Mouse (Mus musculus) forebrain, embryonic 12.5 days (tissue): ENCODE data around the gene Cfap20. TPM values are rescaled to one million over a fixed set of nuclear protein-coding genes. Genes with fewer than 3 reads are reported as not detected.

Experiments used
- ATAC-seq: fragments of 200-750 bp; cut with Nextera tagmentation; 2 replicates; pipeline ENCODE4 v1.8.0; 2017; ENCODE audit warnings: moderate TSS enrichment; ENCODE audit not compliant: low FRiP score
- H3K27ac ChIP-seq: fragments of 300-500 bp; sonication (generic); 2 replicates; pipeline ENCODE4 v1.5.1; 2016; ENCODE audit warnings: mild to moderate bottlenecking
- H3K27me3 ChIP-seq: fragments of 300-500 bp; sonication (generic); 2 replicates; pipeline ENCODE4 v1.6.1; 2016; ENCODE audit warnings: mild to moderate bottlenecking
- H3K36me3 ChIP-seq: fragments of 300-500 bp; sonication (generic); replicated peaks from 2 replicates; pipeline ENCODE4 v1.6.1; 2016; ENCODE audit warnings: mild to moderate bottlenecking
- H3K4me1 ChIP-seq: fragments of 300-500 bp; sonication (generic); 2 replicates; pipeline ENCODE4 v1.6.1; 2016
- H3K4me2 ChIP-seq: fragments of 300-500 bp; sonication (generic); 2 replicates; pipeline ENCODE4 v1.6.1; 2016; ENCODE audit warnings: mild to moderate bottlenecking, moderate library complexity
- H3K4me3 ChIP-seq: fragments of 300-500 bp; sonication (generic); replicated peaks from 2 replicates; pipeline ENCODE4 v1.5.1; 2016; ENCODE audit warnings: mild to moderate bottlenecking
- H3K9ac ChIP-seq: fragments of 300-500 bp; sonication (generic); 2 replicates; pipeline ENCODE4 v1.6.1; 2016; ENCODE audit warnings: mild to moderate bottlenecking
- H3K9me3 ChIP-seq: fragments of 300-500 bp; sonication (generic); 2 replicates; pipeline ENCODE4 v1.6.1; 2016
- WGBS: fragments of 180-500 bp; shearing (Covaris S2); methylation state at CpG from one replicate; pipeline ENCODE4 v1.1.7; 2016; 5-methylcytosine and 5-hydroxymethylcytosine counted together
- polyA plus RNA-seq: library from polyadenylated mRNA; unstranded; fragments of >200 nt; fragmentation: Nextera tagmentation; extraction: Ambion mirVana; gene quantifications from 2 replicates; pipeline ENCODE4 v1.2.1, GENCODE M21; 2016

The Cfap20 gene
- polyA plus RNA-seq, 1 experiment from 2014 or later = 140 TPM

GRCm38 (mm10) chr8:95435930-95436329 lies 1.3 kb upstream of the Cfap20 start:
- H3K27ac ChIP-seq = no peak overlapping the region
- H3K4me1 ChIP-seq = peaks cover 30% of the 10 kb centered on the region
- no peak overlapping the region for H3K9ac ChIP-seq
- no peak overlapping the region for H3K4me3 ChIP-seq
- H3K9me3 ChIP-seq = no peaks in the 10 kb centered on the region
- H3K4me2 ChIP-seq = no peak overlapping the region
- WGBS = 84% methylated on average over 3 of the region's 3 CpGs
- H3K27me3 ChIP-seq = no peaks in the 10 kb centered on the region
- ATAC-seq = no peak
- no peaks in the 10 kb centered on the region for H3K36me3 ChIP-seq

- ATAC-seq = no peak
- H3K4me3 ChIP-seq = peak overlapping the region; percentile 69
- no peaks in the 10 kb centered on the region for H3K36me3 ChIP-seq
- H3K27ac ChIP-seq = no peak overlapping the region; the same call in 1 of the 2 replicates
- no peaks in the 10 kb centered on the region for H3K9me3 ChIP-seq
- no peaks in the 10 kb centered on the region for H3K27me3 ChIP-seq
- no peak overlapping the region for H3K4me2 ChIP-seq
- no peak overlapping the region for H3K9ac ChIP-seq
- WGBS = 90% methylated on average over 9 of the region's 9 CpGs
- peaks cover 35% of the 10 kb centered on the region for H3K4me1 ChIP-seq
Observed at GRCm38 (mm10) chr8:95435471-95435870, 802 bp upstream of the Cfap20 start.

- peak overlapping the region; percentile 91 for H3K4me2 ChIP-seq
- peak; percentile 34 for ATAC-seq
- peaks cover 47% of the 10 kb centered on the region for H3K4me1 ChIP-seq
- peak overlapping the region; percentile 87 for H3K27ac ChIP-seq
- H3K9me3 ChIP-seq = no peaks in the 10 kb centered on the region
- WGBS = under 1% methylated on average over 25 of the region's 25 CpGs
- peak overlapping the region; percentile 80 for H3K9ac ChIP-seq
- H3K4me3 ChIP-seq = peak overlapping the region; percentile 69
- no peaks in the 10 kb centered on the region for H3K36me3 ChIP-seq
- H3K27me3 ChIP-seq = no peaks in the 10 kb centered on the region
Observed at GRCm38 (mm10) chr8:95434233-95434632, 436 bp downstream of the Cfap20 start.

GRCm38 (mm10) chr8:95433124-95433523 lies 1.5 kb downstream of the Cfap20 start:
- no peaks in the 10 kb centered on the region for H3K27me3 ChIP-seq
- H3K4me1 ChIP-seq = peaks cover 58% of the 10 kb centered on the region
- H3K27ac ChIP-seq = no peak overlapping the region
- peak overlapping the region; percentile 80 for H3K9ac ChIP-seq
- ATAC-seq = no peak
- peak overlapping the region; percentile 69 for H3K4me3 ChIP-seq
- no peaks in the 10 kb centered on the region for H3K9me3 ChIP-seq
- WGBS = 66% methylated on average over 4 of the region's 4 CpGs
- no peaks in the 10 kb centered on the region for H3K36me3 ChIP-seq
- peak overlapping the region; percentile 91 for H3K4me2 ChIP-seq

GRCm38 (mm10) chr8:95432471-95432870 lies 2.2 kb downstream of the Cfap20 start:
- ATAC-seq = no peak
- Histone ChIP-seq H3K4me3 (no peak overlapping the region), H3K9ac (peak overlapping the region; percentile 80; the same call in 1 of the 2 replicates), H3K36me3 (no peaks in the 10 kb centered on the region), H3K27me3 (no peaks in the 10 kb centered on the region), H3K4me1 (peaks cover 65% of the 10 kb centered on the region), H3K27ac (no peak overlapping the region), H3K4me2 (peak overlapping the region; percentile 91), H3K9me3 (no peaks in the 10 kb centered on the region)
- WGBS = 88% methylated on average over 3 of the region's 3 CpGs

GRCm38 (mm10) chr8:95429945-95430344 lies 4.7 kb downstream of the Cfap20 start:
- Histone ChIP-seq H3K9me3 (no peaks in the 10 kb centered on the region), H3K4me3 (no peak overlapping the region), H3K36me3 (no peaks in the 10 kb centered on the region), H3K27me3 (no peaks in the 10 kb centered on the region), H3K9ac (peak overlapping the region; percentile 33; the same call in 1 of the 2 replicates), H3K4me2 (peak overlapping the region; percentile 44), H3K4me1 (peaks cover 82% of the 10 kb centered on the region), H3K27ac (peak overlapping the region; percentile 87)
- WGBS = 4% methylated on average over 3 of the region's 3 CpGs
- ATAC-seq = peak; percentile 27

GRCm38 (mm10) chr8:95427594-95428535 lies 6.8 kb downstream of the Cfap20 start:
- H3K27me3 ChIP-seq = no peaks in the 10 kb centered on the region
- H3K4me3 ChIP-seq = 0 out of 2 replicates have a peak overlapping the region, but pooled peaks have one; percentile 5
- H3K9ac ChIP-seq = peak overlapping the region; percentile 29; the same call in 1 of the 2 replicates
- ATAC-seq = peak; percentile 63
- H3K4me2 ChIP-seq = peak overlapping the region; percentile 39
- H3K4me1 ChIP-seq = peaks cover 70% of the 10 kb centered on the region
- whole genome bisulfite sequencing = 32% methylated on average over 12 of the region's 12 CpGs
- H3K9me3 ChIP-seq = no peaks in the 10 kb centered on the region
- H3K36me3 ChIP-seq = peaks cover 4% of the 10 kb centered on the region
- H3K27ac ChIP-seq = peak overlapping the region; percentile 91

- peak overlapping the region; percentile 39 for H3K4me2 ChIP-seq
- no peaks in the 10 kb centered on the region for H3K9me3 ChIP-seq
- peaks cover 14% of the 10 kb centered on the region for H3K36me3 ChIP-seq
- H3K4me3 ChIP-seq = no peak overlapping the region
- 34% methylated on average over 2 of the region's 2 CpGs for WGBS
- peak; percentile 70 for ATAC-seq
- H3K27ac ChIP-seq = peak overlapping the region; percentile 91
- H3K9ac ChIP-seq = no peak overlapping the region
- peaks cover 60% of the 10 kb centered on the region for H3K4me1 ChIP-seq
- H3K27me3 ChIP-seq = no peaks in the 10 kb centered on the region
Observed at GRCm38 (mm10) chr8:95426781-95427281, 7.8 kb downstream of the Cfap20 start.

GRCm38 (mm10) chr8:95424682-95425081 lies 10.0 kb downstream of the Cfap20 start:
- no peak for ATAC-seq

GRCm38 (mm10) chr8:95422193-95422810 lies 12.4 kb downstream of the Cfap20 start:
- Histone ChIP-seq H3K9ac (no peak overlapping the region), H3K4me1 (peaks cover 16% of the 10 kb centered on the region), H3K27me3 (no peaks in the 10 kb centered on the region), H3K36me3 (peaks cover 46% of the 10 kb centered on the region), H3K9me3 (no peaks in the 10 kb centered on the region), H3K4me3 (no peak overlapping the region), H3K4me2 (no peak overlapping the region), H3K27ac (no peak overlapping the region)
- ATAC-seq = no peak
- WGBS = 94% methylated on average over 14 of the region's 14 CpGs

More at GRCm38 (mm10) chr8:95424682-95425081, 10.0 kb downstream of the Cfap20 start:
- no peak overlapping the region for H3K4me3 ChIP-seq
- H3K4me2 ChIP-seq = no peak overlapping the region
- peaks cover 34% of the 10 kb centered on the region for H3K36me3 ChIP-seq
- no peaks in the 10 kb centered on the region for H3K9me3 ChIP-seq
- H3K9ac ChIP-seq = no peak overlapping the region
- H3K27ac ChIP-seq = no peak overlapping the region
- H3K27me3 ChIP-seq = no peaks in the 10 kb centered on the region
- peaks cover 40% of the 10 kb centered on the region for H3K4me1 ChIP-seq
- WGBS = 88% methylated on average over 7 of the region's 7 CpGs

GRCm38 (mm10) chr8:95411309-95411972 lies 23.2 kb downstream of the Cfap20 start:
- Histone ChIP-seq H3K36me3 (no peaks in the 10 kb centered on the region), H3K9ac (no peak overlapping the region), H3K4me1 (no peaks in the 10 kb centered on the region; the same call in 1 of the 2 replicates), H3K27me3 (no peaks in the 10 kb centered on the region), H3K4me3 (no peak overlapping the region), H3K27ac (no peak overlapping the region), H3K9me3 (peaks cover 3% of the 10 kb centered on the region; the same call in 1 of the 2 replicates), H3K4me2 (no peak overlapping the region)
- 63% methylated on average over 10 of the region's 10 CpGs for WGBS
- peak; percentile 41; the same call in 1 of the 2 replicates for ATAC-seq

- Histone ChIP-seq H3K36me3 (no peaks in the 10 kb centered on the region), H3K27ac (no peak overlapping the region), H3K4me1 (no peaks in the 10 kb centered on the region; the same call in 1 of the 2 replicates), H3K4me3 (no peak overlapping the region), H3K4me2 (no peak overlapping the region), H3K27me3 (no peaks in the 10 kb centered on the region), H3K9me3 (peaks cover 3% of the 10 kb centered on the region; the same call in 1 of the 2 replicates), H3K9ac (no peak overlapping the region)
- ATAC-seq = no peak
- 87% methylated on average over 5 of the region's 5 CpGs for WGBS
Observed at GRCm38 (mm10) chr8:95409518-95409917, 25.2 kb downstream of the Cfap20 start.
